Mouse (Mus musculus): ENCODE measurements around the gene Brca2. TPM values are rescaled to one million over a fixed set of nuclear protein-coding genes. Genes with fewer than 3 reads are reported as not detected.

Brca2 gene
- total RNA-seq, 2 experiments from 2014 or later: 5.7 to 6.0 TPM

DNA sequence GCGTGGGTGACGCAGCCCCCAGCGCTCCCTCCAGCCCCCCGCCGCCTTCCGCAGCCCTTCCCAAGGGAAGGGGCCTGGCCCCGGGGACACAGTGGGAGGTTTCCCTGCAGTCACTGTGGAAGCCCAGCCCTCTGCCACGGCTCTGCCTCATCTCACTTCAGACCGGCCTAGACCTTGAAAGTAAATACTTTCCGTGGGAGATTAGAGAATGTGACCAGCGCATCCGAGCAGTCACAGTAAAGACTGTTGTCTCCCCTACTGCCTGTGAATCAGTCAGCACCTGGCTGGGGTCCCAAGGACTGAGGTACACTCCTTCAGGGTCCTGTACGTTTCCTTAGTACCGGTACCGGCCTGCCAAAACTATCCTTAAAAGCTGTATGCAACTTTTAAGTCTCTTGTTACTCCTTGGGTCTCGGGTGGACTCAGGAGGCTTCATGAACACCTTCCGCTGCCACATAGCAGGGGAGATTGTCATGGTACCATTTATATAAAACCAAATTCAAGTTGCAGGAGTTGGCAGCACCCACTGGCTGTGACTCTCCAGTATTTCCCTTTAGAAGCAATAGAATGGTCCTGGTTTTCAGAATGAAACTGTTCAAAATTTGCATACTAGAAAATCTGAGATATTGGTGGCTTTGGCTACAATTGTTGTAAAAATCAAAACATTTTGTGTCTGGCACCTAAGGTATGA lies 72.4 kb downstream of the Brca2 start:
- intact Hi-C loops (cut with DNase I): no loop called here
- DNase-seq (ENCODE audit: low spot score in 2 of 2): no peak

DNA sequence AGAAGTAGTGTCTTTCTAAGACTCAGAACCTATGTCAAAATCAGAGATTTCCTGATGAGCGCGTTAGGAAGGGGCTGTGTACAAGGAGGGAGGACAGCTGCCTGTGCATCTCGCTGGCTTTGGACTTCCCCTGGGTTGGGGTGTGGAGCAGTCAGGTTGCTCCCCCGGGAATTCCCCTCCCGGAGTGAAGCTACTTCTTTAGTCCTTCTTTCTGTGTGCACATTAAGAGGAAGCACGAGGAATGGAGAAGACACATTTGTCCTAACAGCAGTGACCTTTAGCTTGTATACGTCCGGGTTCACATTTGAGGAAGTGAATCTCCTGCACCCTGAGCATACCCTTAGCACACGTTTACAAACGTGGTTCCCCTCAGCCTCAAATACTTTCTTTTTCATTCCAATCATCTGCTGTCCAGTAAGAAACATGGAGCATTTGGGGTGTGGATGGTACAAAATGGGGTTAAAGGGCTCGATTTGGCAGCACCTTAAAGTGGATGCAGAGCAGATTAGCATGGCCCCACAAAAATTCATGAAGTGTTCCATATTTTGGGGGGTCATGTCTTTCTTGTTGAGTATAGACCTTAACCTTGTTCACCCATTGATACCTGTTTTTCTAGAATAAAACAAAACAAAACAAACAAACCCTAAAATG lies 73.1 kb downstream of the Brca2 start:
- intact Hi-C loops (cut with DNase I): no loop called here
- no peak for DNase-seq (ENCODE audit: low spot score in 2 of 2)

DNA sequence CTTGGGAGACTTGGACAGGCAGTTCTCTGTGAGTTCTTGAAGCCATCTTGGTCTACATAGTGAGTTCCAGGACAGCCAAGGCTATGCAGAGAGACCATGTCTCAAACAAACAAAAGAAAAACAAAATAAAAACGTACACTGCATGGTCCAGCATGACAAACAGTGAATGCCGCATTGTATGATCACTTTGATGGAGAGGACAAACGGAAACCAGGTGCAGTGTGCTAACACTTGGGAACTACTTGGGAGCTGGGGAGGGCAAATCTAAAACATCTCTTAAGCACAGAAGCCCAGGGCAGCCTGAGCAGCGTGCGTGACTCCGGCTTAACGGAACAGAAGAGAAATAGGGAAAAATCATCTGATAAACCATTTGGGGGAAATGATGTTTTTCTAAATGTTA lies 74.7 kb downstream of the Brca2 start, which contains the start of gene N4bp2l1:
TSS of gene N4bp2l1 (minus strand) at position 101 of the 400 bp plus-strand sequence.
- intact Hi-C loops (cut with DNase I): no loop called here
- DNase-seq (ENCODE audit: low spot score in 2 of 2): no peak

DNA sequence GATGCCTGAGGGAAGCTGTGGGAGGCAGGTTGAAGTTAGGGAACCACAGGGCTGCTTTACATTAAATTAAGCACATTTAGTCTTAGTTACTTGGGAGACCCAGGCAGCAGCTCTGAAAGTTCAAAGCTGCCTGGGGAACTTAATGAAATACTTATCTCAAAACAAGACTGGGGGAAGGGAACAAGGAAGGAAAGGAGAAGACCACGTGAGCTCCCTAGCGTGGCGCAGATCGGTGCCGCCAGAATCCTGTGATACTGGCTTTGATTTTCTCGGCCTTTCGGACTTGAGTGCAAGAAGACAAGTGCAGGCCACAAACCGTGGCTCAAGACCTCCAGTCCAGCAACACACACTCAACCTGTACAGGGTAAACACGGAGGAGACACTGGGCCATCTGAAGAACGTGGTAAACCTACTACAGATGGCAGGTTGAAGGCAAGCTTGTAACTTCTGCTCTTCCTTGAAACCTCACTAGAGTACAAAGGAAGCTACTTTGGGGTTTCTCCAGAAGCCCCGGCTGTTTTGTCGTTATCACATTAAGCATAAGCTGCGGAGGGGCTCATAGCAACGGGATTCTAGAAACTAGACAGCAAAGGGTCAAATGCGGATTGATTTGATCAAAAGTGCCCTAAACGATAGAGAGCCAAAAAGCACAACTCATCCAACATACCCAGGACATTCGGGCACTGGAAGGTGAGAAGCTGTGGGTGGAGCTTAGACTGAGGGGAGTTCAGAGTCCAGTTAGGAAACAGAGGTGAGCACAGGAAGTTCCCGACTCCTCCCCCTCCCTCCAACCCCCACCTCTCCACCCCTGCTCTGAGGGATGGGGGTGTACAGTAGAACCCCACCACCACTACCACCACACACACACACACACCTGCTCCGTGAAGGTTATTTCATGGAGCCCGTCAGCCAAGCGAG lies 76.0 kb downstream of the Brca2 start:
- intact Hi-C loops (cut with DNase I): no loop called here
- DNase-seq (ENCODE audit: low spot score in 2 of 2): no peak

DNA sequence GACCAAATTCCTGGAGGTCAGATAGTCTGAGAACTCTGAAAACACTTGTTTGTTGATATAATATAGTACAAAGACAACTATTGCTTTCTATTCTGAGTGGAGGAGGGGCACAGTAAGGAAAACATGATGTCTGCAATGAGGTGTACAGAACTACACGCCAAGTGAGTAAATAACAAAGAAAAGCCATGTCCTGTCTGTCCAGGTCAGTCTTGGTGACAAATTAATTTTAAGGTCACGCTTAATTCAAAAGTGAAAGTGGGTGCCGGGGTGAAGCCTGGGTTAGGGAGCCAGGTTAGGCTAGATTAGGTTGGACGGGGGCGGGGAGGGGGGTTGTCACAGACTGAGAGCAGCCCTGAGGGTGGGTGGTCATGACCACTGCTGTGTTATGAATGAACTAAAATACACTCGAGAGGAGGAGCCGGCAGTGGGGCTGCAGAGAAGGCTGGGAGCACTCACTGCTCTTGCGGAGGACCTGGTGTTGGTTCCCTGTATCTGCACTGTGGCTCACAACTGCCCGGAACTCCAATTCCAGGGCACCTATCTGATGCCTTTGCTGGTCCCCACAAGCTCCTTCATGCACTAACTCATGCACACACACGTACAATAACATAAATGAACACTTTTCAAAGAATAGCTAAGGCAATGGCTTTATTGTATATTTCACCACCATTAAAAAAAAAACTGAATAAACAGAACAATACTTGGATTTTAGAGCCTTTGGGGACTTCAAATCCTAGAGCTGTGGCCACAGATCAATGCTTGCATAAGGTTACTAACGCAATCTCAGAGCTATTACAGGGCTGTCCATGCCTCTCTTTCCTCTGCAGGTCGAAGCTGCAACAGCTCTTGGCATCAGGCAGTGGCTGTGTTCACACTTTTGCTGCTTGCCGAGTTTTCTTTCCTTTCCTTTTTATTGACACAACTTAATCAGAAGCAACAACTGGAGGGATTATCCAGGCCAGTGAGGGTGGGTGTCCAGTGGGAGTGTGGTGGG lies 77.2 kb downstream of the Brca2 start:
- intact Hi-C loops (cut with DNase I): no loop called here
- no peak for DNase-seq (ENCODE audit: low spot score in 2 of 2)

DNA sequence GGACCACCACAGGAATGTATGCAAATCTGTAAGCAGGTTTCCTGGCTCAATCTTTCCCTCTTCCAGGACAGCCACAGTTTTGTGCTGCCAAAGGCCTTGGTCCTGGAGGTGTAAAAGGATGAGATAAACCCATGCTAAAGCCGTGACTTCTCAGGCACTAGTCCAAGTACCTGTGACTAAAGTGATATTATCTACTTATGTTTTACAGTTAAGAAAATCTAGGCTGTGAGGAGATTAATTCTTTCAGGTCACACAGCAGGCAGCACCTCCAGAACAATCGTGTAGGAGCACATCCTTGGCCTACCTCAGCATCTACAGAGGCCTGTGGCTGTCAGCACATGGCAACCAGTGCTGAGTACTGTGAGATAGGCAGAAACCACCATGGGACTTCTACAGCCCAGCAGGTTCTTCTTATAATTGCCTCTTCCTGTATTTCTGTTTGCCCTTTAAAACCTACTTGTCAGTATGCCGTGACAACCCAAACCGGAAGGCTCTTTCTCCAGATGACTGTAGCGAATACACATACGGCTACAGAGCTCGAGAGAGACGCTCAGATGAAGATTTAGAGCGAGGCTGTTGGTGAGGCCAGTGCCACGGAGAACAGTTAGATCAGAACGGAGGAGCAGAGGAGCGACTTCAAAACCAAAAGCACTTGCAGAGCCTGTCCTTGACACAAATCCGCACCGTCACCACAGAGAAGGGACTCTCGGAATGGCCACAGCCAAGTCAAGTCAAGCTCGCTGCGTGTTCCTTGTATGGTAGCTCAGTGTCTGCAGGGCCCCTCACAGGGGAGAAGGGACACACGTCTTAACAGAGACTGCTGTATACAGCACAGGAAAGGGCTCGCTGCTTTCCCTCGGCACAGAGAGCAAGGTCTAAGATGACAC lies 78.4 kb downstream of the Brca2 start:
- no peak for DNase-seq (ENCODE audit: low spot score in 2 of 2)
- intact Hi-C loops (cut with DNase I): no loop called here

DNA sequence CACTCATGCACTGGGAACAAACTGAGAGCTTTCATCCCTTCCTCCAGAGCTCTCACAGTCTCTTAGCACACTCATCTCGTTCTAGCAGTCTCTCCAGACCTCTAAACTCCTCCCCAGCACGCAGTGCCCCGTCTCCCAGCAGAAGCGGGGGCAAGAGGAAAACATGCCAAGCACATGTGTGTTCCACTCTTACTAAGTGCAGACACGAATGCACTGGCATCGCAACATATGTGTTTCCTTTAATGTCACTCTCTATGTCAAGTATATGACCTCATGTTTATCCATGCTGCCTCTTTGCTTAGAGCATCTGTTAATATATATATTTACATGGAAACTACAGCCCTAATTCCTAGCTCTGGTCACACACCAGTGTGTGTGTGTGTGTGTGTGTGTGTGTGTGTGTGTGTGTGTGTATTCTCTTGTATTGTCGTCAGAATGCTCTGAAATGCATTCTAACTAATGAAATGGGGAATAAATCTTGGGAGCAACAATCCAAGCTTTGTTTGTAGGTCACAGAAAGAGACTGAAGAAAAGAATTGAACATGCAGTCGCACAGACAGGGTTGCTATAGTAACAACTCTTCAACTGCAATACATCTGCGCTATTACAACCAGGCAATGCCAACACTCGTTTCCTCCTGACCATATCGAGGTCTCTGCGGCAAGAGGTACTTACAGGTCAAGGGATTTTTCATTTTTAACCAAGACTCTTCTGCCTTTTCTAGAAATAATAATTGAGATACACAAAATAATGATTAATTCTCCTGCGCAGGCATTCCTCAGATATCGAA lies 79.2 kb downstream of the Brca2 start:
- peak; percentile 21 to 33 for DNase-seq (ENCODE audit: low spot score in 2 of 2)
- intact Hi-C loops (cut with DNase I): no loop called here

DNA sequence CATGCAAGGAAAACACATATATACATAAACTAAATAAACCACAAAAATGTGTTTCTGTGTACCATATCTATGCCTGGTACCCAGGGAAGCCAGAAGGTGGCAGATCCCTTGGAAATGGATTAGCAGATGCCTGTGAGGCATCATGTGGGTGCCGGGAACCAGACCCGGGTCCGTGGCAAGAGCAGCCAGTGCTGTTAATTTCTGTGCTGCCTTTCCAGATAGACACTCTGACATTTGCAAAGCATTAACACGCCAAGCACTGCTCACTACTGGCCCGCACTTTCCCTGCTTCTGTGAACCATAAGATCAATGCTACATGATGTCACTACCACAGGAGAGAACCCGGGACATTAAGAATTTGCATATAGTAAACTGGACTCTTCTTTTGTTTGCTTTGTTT lies 83.7 kb downstream of the Brca2 start:
- intact Hi-C loops (cut with DNase I): no loop called here
- no peak for DNase-seq (ENCODE audit: low spot score in 2 of 2)

DNA sequence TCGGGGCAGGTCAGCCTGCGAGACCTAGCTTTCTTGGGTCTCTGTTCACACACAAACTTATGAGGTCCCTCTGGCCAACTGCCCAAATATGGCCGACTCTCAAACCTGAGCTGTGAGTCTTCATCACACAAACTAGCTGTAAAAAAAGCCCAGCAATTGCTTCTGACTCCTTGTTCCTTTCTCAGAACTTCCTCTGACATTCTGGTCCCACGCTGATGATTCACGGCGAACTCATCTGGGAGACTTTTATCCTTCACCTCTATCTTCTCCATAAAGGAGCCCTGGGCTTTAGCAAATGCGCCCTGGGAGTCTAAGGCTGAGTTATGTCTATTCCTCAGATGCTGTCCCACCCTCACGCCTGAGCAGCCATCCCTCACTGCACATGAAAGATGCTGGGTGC lies 85.2 kb downstream of the Brca2 start:
- intact Hi-C loops (cut with DNase I): no loop called here
- DNase-seq (ENCODE audit: low spot score in 2 of 2): no peak

DNA sequence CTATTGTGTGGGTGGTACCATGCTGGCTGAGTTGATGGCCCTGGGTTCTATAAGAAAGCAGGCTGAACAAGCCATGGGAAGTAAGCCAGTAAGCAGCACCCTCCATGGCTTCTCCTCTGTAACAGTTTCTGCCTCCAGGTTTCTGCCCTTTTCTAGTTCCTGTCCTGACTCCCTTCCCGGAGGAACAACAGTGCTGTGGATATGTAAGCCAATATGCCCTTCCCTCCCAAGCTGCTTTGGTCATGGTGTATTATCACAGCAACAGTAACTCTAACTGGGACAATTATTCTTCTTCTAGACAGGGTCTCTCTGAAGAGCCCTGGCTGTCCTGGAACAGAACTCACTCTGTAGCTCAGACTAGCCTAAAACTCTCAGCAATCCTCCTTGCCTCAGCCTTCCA lies 88.7 kb downstream of the Brca2 start:
- intact Hi-C loops (cut with DNase I): no loop called here
- no peak for DNase-seq (ENCODE audit: low spot score in 2 of 2)

DNA sequence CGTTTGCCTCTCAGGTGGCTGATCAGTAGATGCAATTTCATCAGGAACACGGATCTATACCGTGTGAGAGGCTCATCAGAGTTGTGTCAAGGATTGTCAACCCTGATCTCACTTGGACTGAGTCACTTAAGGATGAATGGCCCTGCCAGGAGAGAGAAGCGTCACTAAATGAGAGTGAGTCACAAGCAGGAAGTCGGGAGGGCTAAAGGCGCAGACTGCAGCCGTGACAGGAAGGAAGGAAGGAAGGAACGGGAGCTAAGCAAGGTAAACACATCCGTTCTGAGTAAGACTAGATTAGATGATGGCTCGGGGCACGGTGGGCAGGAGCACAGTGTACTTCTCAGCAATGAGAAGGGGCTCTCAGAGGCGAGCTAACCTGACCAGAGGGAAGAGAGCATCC lies 89.3 kb downstream of the Brca2 start:
- intact Hi-C loops (cut with DNase I): no loop called here
- DNase-seq (ENCODE audit: low spot score in 2 of 2): peak in 1 of 2 experiments; percentile 59

DNA sequence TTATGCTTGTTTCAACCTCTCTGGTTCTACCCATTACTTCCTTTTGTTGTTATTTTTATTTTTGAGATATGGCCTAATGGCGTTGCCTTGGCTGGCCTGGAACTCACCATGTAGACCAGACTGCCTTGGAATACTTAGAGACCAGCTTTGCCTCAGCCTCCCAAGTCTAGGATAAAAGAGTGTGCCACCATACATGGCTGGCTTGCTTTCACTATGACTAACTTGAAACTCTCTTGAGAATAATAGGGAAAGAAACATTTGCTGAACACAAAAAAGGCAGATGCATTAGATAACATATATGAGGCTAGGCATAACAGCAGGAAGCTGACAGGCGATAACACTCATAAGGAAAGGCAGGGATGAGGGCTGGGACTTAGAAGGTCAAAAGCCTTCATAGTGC lies 91.6 kb downstream of the Brca2 start:
- DNase-seq (ENCODE audit: low spot score in 2 of 2): no peak
- intact Hi-C loops (cut with DNase I): no loop called here

DNA sequence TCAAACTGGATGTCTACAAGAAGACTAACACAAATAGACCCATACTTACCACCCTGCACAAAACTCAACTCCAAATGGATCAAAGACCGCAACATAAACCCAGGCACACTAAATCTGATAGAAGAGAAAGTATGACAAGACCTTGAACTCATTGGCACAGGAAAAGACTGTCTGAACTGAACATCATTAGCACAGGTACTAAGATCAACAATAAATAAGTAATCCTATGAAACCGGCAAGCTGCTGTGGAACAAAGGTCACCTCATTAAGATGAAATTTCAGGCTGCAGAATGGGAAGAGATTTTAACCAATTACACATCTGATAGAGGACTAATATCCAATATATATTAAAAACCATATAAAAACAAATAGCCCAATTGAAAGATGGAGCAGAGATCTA lies 93.8 kb downstream of the Brca2 start:
- intact Hi-C loops (cut with DNase I): no loop called here
- DNase-seq (ENCODE audit: low spot score in 2 of 2): no peak

DNA sequence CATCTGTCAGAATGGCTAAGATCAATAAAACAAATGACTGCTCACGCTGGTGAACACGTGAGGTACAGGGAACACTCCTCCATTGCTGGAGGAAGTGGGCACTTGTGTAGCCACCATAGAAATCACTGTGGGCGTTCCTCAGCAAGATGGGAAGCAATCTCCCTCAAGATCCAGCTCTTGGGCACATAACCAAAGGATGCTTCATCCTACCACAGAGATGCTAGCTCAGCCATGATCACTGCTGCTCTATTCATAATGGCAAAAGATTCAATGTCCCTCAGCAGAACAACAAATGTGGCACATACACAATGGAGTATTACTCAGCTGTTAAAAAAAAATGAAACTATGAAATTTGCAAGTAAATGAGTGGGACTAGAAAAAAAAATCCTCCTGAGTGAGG lies 94.3 kb downstream of the Brca2 start:
- intact Hi-C loops (cut with DNase I): no loop called here
- no peak for DNase-seq (ENCODE audit: low spot score in 2 of 2)

DNA sequence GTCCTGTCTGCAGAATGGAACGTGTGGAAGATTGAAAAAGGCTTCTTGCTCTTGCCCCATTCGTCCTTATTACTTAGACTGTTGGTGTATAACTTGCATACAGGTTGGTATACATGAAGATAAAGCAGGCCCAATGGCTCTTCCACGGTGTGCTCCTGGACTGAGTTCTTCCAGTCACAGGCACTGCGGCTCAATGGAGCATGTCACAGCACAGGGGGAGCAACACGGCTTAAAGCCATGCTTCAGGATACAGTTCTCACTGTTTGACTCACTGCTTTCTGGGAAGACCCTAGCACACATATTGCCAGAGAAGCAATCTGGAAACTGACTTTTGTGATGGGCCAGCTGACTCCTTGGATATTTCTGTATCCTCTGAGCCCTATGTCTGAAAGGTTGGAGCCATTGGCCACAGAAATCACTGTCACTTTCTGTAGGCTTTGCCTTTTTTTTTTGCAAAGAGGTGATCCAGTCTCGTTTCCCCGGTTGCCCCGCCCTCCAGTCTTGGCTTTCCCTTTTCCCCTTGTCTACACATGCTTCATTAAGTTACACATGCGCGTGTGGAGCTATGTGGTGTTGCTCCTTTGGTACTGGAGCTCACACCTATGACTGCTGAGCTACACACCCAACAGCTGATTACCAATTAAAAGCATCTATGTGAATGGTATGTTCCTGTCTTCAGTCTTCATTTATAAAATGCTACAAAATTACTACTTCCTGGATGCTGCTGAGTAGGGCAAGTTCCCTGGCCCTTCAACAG lies 96.3 kb downstream of the Brca2 start:
- DNase-seq (ENCODE audit: low spot score in 2 of 2): no peak
- intact Hi-C loops (cut with DNase I): no loop called here
